Mouse (Mus musculus): ENCODE measurements around the gene Nkain2. TPM values are rescaled to one million over a fixed set of nuclear protein-coding genes. Genes with fewer than 3 reads are reported as not detected.

Nkain2 gene
- total and polyA plus RNA-seq, 3 experiments: not detected

GRCm38 (mm10) chr10:31978387-31978786 is 911.9 kb downstream of the Nkain2 start:
- in situ Hi-C loops (cut with MboI; ENCODE audit: low pct_ligation_motif_present, low pct_unique_long_range_greater_than_20kb, low sequenced_read_pairs): no loop called here
- TF ChIP-seq IRF4 (IDR thresholded peaks at IDR 0.05; ENCODE audit: low read depth, low read length): no peak
- no peak for TF ChIP-seq USF1 (IDR thresholded peaks at IDR 0.05; ENCODE audit: low read depth, low read length)
- Histone ChIP-seq H3K9me3 (replicated peaks; ENCODE audit: low read length) (peaks cover 5% of the 10 kb centered on the region), H3K27ac (ENCODE audit: insufficient read depth, low read depth) (no peak overlapping the region), H3K79me2 (replicated peaks; ENCODE audit: control insufficient read depth, extremely low read depth, insufficient read depth, poor library complexity, severe bottlenecking) (no peaks in the 10 kb centered on the region), H3K4me3 (replicated peaks in 1 of 3; ENCODE audit: low read depth in 2 of 3, low read length in 2 of 3, poor library complexity in 1 of 3) (no peak overlapping the region), H3K27me3 (replicated peaks) (no peaks in the 10 kb centered on the region), H3K36me3 (replicated peaks in 1 of 2; ENCODE audit: control insufficient read depth in 1 of 2, insufficient read depth in 1 of 2, low read length in 1 of 2) (no peaks in the 10 kb centered on the region), H3K4me1 (ENCODE audit: control insufficient read depth in 1 of 2, insufficient read depth in 2 of 2) (no peaks in the 10 kb centered on the region), H3K4me2 (ENCODE audit: insufficient read depth, low read depth, poor library complexity, severe bottlenecking) (no peak overlapping the region), H3K9ac (ENCODE audit: insufficient read depth, low read depth) (no peak overlapping the region)
- dilution Hi-C loops (cut with MboI; ENCODE audit: extremely low pct_ligation_motif_present, extremely low pct_unique_long_range_greater_than_20kb, low sequenced_read_pairs): no loop called here
- no peak for DNase-seq (ENCODE audit: extremely low read depth)

GRCm38 (mm10) chr10:31947178-31947726 is 943.0 kb downstream of the Nkain2 start:
- H3K4me2 ChIP-seq (ENCODE audit: insufficient read depth, low read depth, poor library complexity, severe bottlenecking): no peak overlapping the region
- H3K9me3 ChIP-seq (replicated peaks; ENCODE audit: low read length): peaks cover 12% of the 10 kb centered on the region
- H3K9ac ChIP-seq (ENCODE audit: insufficient read depth, low read depth): no peak overlapping the region
- dilution Hi-C loops (cut with MboI; ENCODE audit: extremely low pct_ligation_motif_present, extremely low pct_unique_long_range_greater_than_20kb, low sequenced_read_pairs): no loop called here
- no peaks in the 10 kb centered on the region for H3K36me3 ChIP-seq (replicated peaks in 1 of 2; ENCODE audit: control insufficient read depth in 1 of 2, insufficient read depth in 1 of 2, low read length in 1 of 2)
- no peak overlapping the region for H3K27ac ChIP-seq (ENCODE audit: insufficient read depth, low read depth)
- no peaks in the 10 kb centered on the region for H3K79me2 ChIP-seq (replicated peaks; ENCODE audit: control insufficient read depth, extremely low read depth, insufficient read depth, poor library complexity, severe bottlenecking)
- no peak for DNase-seq (ENCODE audit: extremely low read depth)
- TF ChIP-seq MYC (IDR thresholded peaks at IDR 0.05; ENCODE audit: low read depth, low read length) (no peak), USF2 (conservative IDR thresholded peaks at IDR 0.05; ENCODE audit: low read depth, low read length) (no peak), TBP (conservative IDR thresholded peaks at IDR 0.05; ENCODE audit: low read depth, low read length) (no peak), NRF1 (IDR thresholded peaks at IDR 0.05; ENCODE audit: low read depth, low read length) (no peak), JUND (conservative IDR thresholded peaks at IDR 0.05; ENCODE audit: low read depth, low read length) (no peak), IRF4 (IDR thresholded peaks at IDR 0.05; ENCODE audit: low read depth, low read length) (no peak), PAX5 (IDR thresholded peaks at IDR 0.05; ENCODE audit: low read length) (no peak), MXI1 (IDR thresholded peaks at IDR 0.05; ENCODE audit: low read depth, low read length) (no peak), KAT2A (IDR thresholded peaks at IDR 0.05; ENCODE audit: insufficient replicate concordance, low read length) (no peak), MAFK (IDR thresholded peaks at IDR 0.05; ENCODE audit: insufficient replicate concordance, low read length) (no peak), ZNF384 (IDR thresholded peaks at IDR 0.05; ENCODE audit: low read depth, low read length) (no peak), MEF2A (IDR thresholded peaks at IDR 0.05; ENCODE audit: borderline replicate concordance, low read depth, low read length) (no peak), ZC3H11A (IDR thresholded peaks at IDR 0.05; ENCODE audit: low read depth, low read length) (no peak), UBTF (IDR thresholded peaks at IDR 0.05; ENCODE audit: low read depth, low read length) (no peak), ELF1 (IDR thresholded peaks at IDR 0.05; ENCODE audit: low read depth, low read length) (no peak), BHLHE40 (IDR thresholded peaks at IDR 0.05; ENCODE audit: low read depth, low read length) (no peak)
- in situ Hi-C loops (cut with MboI; ENCODE audit: low pct_ligation_motif_present, low pct_unique_long_range_greater_than_20kb, low sequenced_read_pairs): no loop called here
- no peaks in the 10 kb centered on the region for H3K4me1 ChIP-seq (ENCODE audit: control insufficient read depth in 1 of 2, insufficient read depth in 2 of 2)
- H3K27me3 ChIP-seq (replicated peaks): no peaks in the 10 kb centered on the region
- no peak overlapping the region for H3K4me3 ChIP-seq (replicated peaks in 1 of 3; ENCODE audit: low read depth in 2 of 3, low read length in 2 of 3, poor library complexity in 1 of 3)

Measured in CH12.LX (cell line).